Mouse (Mus musculus) embryonic facial prominence, embryonic 14.5 days (tissue): ENCODE measurements around the gene Ankrd13c. TPM values are rescaled to one million over a fixed set of nuclear protein-coding genes. Genes with fewer than 3 reads are reported as not detected.

Experiments used
- ATAC-seq: fragments of 200-750 bp; cut with Nextera tagmentation; 2 replicates; pipeline ENCODE4 v1.8.0; 2017; ENCODE audit warnings: low read depth, moderate number of reproducible peaks, moderate TSS enrichment
- DNase-seq: peaks from one replicate; pipeline ENCODE4 v3.0.0-alpha.2; 2015; ENCODE audit warnings: low spot score
- H3K27ac ChIP-seq: fragments of 300-500 bp; sonication (generic); replicated peaks from 2 replicates; pipeline ENCODE4 v1.5.1; 2014; ENCODE audit warnings: low read depth, mild to moderate bottlenecking, low read length, moderate library complexity
- H3K27me3 ChIP-seq: fragments of 300-500 bp; sonication (generic); replicated peaks from 2 replicates; pipeline ENCODE4 v1.6.1; 2014; ENCODE audit warnings: low read length; ENCODE audit not compliant: control insufficient read depth, insufficient read depth
- H3K36me3 ChIP-seq: fragments of 300-500 bp; sonication (generic); 2 replicates; pipeline ENCODE4 v1.6.1; 2014; ENCODE audit warnings: low read length, mixed read lengths; ENCODE audit not compliant: control insufficient read depth, insufficient read depth
- H3K4me1 ChIP-seq: fragments of 300-500 bp; sonication (generic); 2 replicates; pipeline ENCODE4 v1.6.1; 2014; ENCODE audit warnings: antibody characterized with exemption, low read length; ENCODE audit not compliant: control insufficient read depth, insufficient read depth
- H3K4me2 ChIP-seq: fragments of 300-500 bp; sonication (generic); 2 replicates; pipeline ENCODE4 v1.6.1; 2014; ENCODE audit warnings: low read depth, mild to moderate bottlenecking, low read length, moderate library complexity, mixed read lengths
- H3K4me3 ChIP-seq: fragments of 300-500 bp; sonication (generic); 2 replicates; pipeline ENCODE4 v1.5.1; 2014; ENCODE audit warnings: low read depth, mild to moderate bottlenecking, low read length
- H3K9ac ChIP-seq: fragments of 300-500 bp; sonication (generic); 2 replicates; pipeline ENCODE4 v1.6.1; 2014; ENCODE audit warnings: low read depth, mild to moderate bottlenecking, low read length, moderate library complexity, mixed read lengths
- H3K9me3 ChIP-seq: fragments of 300-500 bp; sonication (generic); 2 replicates; pipeline ENCODE4 v1.6.1; 2016; ENCODE audit warnings: low read length; ENCODE audit not compliant: control insufficient read depth
- WGBS: fragments of 180-500 bp; shearing (Covaris S2); extraction: QIAGEN DNeasy Blood & Tissue Kit; methylation state at CpG from one replicate; pipeline ENCODE4 v1.1.7; 2014; 5-methylcytosine and 5-hydroxymethylcytosine counted together
- polyA plus RNA-seq: library from polyadenylated mRNA; unstranded; fragments of >200 nt; fragmentation: Nextera tagmentation; extraction: Ambion mirVana; gene quantifications from 2 replicates; pipeline ENCODE4 v1.2.1, GENCODE M21; 2014

Gene Ankrd13c
- polyA plus RNA-seq, 1 experiment from 2014 or later = 16.3 TPM

- peak overlapping the region; percentile 65 for H3K4me2 ChIP-seq
- H3K9me3 ChIP-seq = no peaks in the 10 kb centered on the region
- H3K4me3 ChIP-seq = peak overlapping the region; percentile 93
- 0 out of 2 replicates have a peak, but pooled peaks cover 5% of the 10 kb centered on the region for H3K36me3 ChIP-seq
- peaks cover 13% of the 10 kb centered on the region for H3K4me1 ChIP-seq
- H3K9ac ChIP-seq = peak overlapping the region; percentile 98
- DNase-seq (no peak), ATAC-seq (no peak)
- 8% methylated on average over 4 of the region's 4 CpGs for WGBS
- H3K27me3 ChIP-seq = no peaks in the 10 kb centered on the region
- H3K27ac ChIP-seq = peak overlapping the region; percentile 96
Observed at GRCm38 (mm10) chr3:158032106-158032505, 85.1 kb downstream of the Ankrd13c start.

DNA sequence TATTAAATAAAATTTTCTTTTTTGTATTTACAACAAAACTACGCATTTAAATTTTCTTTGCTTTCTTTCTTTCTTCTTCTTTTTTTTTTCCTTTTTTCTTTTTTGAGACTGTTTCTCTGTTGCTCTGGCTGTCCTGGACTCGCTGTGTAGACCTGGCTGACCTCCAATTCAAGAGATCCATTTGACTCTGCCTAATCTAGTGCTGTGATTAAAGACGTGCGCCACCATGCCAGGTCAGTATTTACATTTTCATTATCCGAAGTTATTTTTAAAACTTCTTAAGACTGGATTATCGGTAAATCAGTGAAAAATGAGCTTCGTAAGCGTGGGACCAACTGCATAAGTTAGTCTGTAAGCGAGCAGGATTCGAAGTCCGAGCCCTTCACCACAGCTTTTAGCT, 88.8 kb downstream of the Ankrd13c start:
- H3K9me3 ChIP-seq = no peaks in the 10 kb centered on the region
- peak overlapping the region; percentile 91 for H3K4me3 ChIP-seq
- ATAC-seq (no peak; the same call in 1 of the 2 replicates), DNase-seq (no peak)
- WGBS = under 1% methylated on average over 11 of the region's 11 CpGs
- peak overlapping the region; percentile 93 for H3K9ac ChIP-seq
- H3K36me3 ChIP-seq = no peaks in the 10 kb centered on the region
- H3K4me1 ChIP-seq = peaks cover 20% of the 10 kb centered on the region
- H3K27me3 ChIP-seq = no peaks in the 10 kb centered on the region
- H3K4me2 ChIP-seq = peak overlapping the region; percentile 77
- peak overlapping the region; percentile 87 for H3K27ac ChIP-seq

- Histone ChIP-seq H3K27me3 (no peaks in the 10 kb centered on the region), H3K4me2 (peak within 1 kb of the TSS; percentile 77), H3K9me3 (no peaks in the 10 kb centered on the region), H3K4me1 (peaks cover 20% of the 10 kb centered on the region), H3K36me3 (no peaks in the 10 kb centered on the region), H3K27ac (peak within 1 kb of the TSS; percentile 87), H3K9ac (peak within 1 kb of the TSS; percentile 93), H3K4me3 (peak within 1 kb of the TSS; percentile 91)
- DNase-seq (peak; percentile 98), ATAC-seq (peak; percentile 96)
- under 1% methylated on average over 52 of the region's 55 CpGs for WGBS
Observed at GRCm38 (mm10) chr3:158036329-158036988, 89.4 kb downstream of the Ankrd13c start, which contains the start of the genes Srsf11 and Lrrc40. TSS of gene Srsf11 (minus strand) at chr3:158036639. TSS of gene Lrrc40 (plus strand) at chr3:158036662.

DNA sequence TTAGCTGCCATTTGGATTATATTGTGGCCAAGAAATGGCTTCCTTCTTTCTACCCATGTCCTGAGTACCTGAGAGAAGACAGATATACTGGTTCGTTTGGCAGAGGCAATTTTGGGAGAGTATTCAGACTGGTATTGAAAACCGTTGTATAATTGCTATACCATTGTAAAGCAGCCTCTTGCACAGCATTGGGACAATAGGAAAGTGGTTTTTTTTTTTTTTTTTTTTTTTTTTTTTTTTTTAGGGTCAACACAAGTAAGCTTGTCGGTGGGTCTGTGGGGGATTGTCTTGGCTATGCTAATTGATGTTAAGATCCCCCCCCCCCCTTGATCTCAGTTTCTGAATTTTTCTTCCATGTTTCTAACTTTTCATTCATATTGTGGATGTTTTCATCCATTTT, 91.1 kb downstream of the Ankrd13c start:
- Histone ChIP-seq H3K36me3 (no peaks in the 10 kb centered on the region), H3K4me1 (peaks cover 15% of the 10 kb centered on the region), H3K27me3 (no peaks in the 10 kb centered on the region), H3K9me3 (no peaks in the 10 kb centered on the region), H3K27ac (no peak overlapping the region), H3K4me3 (no peak overlapping the region), H3K9ac (no peak overlapping the region), H3K4me2 (0 out of 2 replicates have a peak overlapping the region, but pooled peaks have one; percentile 77)
- ATAC-seq = no peak
- WGBS = 88% methylated on average over 3 of the region's 3 CpGs
- DNase-seq = no peak

DNA sequence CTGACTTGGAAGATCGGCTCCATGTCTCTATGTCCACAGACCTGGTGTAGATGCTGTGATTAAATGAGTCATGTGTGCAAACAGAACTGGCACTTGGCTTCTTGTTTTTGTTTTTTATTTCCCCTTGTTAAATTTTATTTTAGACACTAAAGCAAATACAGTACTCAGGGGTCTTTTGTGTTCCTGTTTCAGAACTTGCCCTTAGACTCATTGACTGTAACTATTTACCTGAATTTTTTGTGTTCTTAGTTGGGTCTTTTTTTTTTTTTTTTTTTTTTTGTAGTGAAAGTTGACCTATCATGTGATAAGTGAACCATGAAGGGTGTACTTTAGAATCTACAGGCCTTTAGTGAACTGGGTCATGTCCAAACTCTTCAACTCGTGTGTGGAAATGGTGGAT, 93.7 kb downstream of the Ankrd13c start:
- ATAC-seq (no peak), DNase-seq (no peak)
- peaks cover 7% of the 10 kb centered on the region for H3K4me1 ChIP-seq
- no peaks in the 10 kb centered on the region for H3K27me3 ChIP-seq
- WGBS = 94% methylated on average over 2 of the region's 2 CpGs
- no peaks in the 10 kb centered on the region for H3K9me3 ChIP-seq
- 0 out of 2 replicates have a peak, but pooled peaks cover 3% of the 10 kb centered on the region for H3K36me3 ChIP-seq
- H3K4me3 ChIP-seq = no peak overlapping the region
- no peak overlapping the region for H3K27ac ChIP-seq
- no peak overlapping the region for H3K4me2 ChIP-seq
- no peak overlapping the region for H3K9ac ChIP-seq

DNA sequence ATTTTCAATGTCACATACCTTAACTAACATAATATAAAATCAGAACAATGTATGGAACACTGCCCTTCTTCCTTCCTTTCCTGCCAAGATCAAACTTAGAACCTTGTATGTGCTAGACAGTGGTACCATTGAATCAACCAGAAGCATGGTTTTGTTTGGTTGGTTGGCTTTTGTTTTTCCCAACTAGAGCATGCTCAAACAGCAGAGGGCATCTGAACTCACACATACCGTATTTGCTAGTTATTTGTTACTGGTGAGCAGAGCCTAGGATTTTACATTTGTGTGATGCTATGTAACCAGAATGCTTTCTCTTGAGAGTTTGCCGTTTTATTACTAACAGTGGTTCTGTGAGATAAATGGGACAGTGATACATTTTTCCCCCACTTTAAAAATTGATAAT, 102.5 kb downstream of the Ankrd13c start:
- Histone ChIP-seq H3K27ac (no peak overlapping the region), H3K9ac (no peak overlapping the region), H3K27me3 (no peaks in the 10 kb centered on the region), H3K4me3 (no peak overlapping the region), H3K4me2 (no peak overlapping the region), H3K4me1 (no peaks in the 10 kb centered on the region), H3K9me3 (no peaks in the 10 kb centered on the region), H3K36me3 (0 out of 2 replicates have a peak, but pooled peaks cover 16% of the 10 kb centered on the region)
- 84% methylated on average over 2 of the region's 2 CpGs for WGBS
- no peak for DNase-seq
- no peak for ATAC-seq

Other genes starting within 250 kb of the Ankrd13c start
- gene Cth, start 22.2 kb upstream of the Ankrd13c start, polyA plus RNA-seq = 8.9 and 10.4 TPM in 2 replicates
- 267 and 271 TPM in 2 replicates for gene Srsf11, start 89.4 kb downstream of the Ankrd13c start, polyA plus RNA-seq
- gene Lrrc40, start 89.4 kb downstream of the Ankrd13c start, polyA plus RNA-seq = 42.3 and 49.1 TPM in 2 replicates